ENCODE assay signal across 9 mouse cellular contexts in the genomic region with DNA sequence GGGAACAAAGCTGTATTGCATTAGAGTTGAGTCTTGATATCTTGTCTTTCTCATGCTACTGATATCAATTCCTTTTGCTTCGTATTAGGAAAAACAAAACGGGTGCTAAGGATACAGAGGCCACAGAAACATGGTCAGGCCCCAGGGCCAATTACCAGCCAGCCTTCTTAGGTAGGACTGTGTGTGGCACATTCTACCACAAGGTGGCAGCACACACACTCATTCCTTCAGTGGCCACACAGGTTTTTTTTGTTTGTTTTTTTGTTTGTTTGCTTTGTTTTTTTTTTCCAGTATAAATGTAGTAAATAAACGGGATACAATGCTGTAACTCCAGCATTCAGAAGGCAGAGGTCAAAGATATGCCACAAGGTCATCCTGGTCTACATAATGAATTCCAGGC. TPM values are rescaled to one million over a fixed set of nuclear protein-coding genes. Genes with fewer than 3 reads are reported as not detected.
DNase-seq lines count a peak whose midpoint lies in the region; ATAC-seq and TF ChIP-seq lines count a peak whose summit lies in the region.
"Had no signal": no experiment of that assay in that cellular context is flagged by ENCODE, and none has a peak within 500 bp of the region (broad histone marks: within the 10 kb centered on the region; RNA-seq: fewer than 3 reads in every experiment).

No protein-coding gene starts in this region.

- H3K4me1 ChIP-seq in heart, postnatal 0 days (ENCODE audit: control insufficient read depth, insufficient read depth): no peaks in the 10 kb centered on the region
- no peaks in the 10 kb centered on the region for H3K4me1 ChIP-seq in heart, embryonic 11.5 days (ENCODE audit: control insufficient read depth, insufficient read depth, low read length)
- H3K4me1 ChIP-seq in embryonic facial prominence, embryonic 15.5 days: peaks cover 14% of the 10 kb centered on the region

- H3K27ac ChIP-seq in heart, postnatal 0 days (ENCODE audit: low read depth): no peak overlapping the region
- no peak overlapping the region for H3K27ac ChIP-seq in heart, embryonic 11.5 days (ENCODE audit: low read depth, low read length)
- no peak overlapping the region for H3K27ac ChIP-seq in embryonic facial prominence, embryonic 15.5 days (replicated peaks)

- 4% methylated on average over 3 of the region's 3 CpGs for WGBS in heart, postnatal 0 days
- WGBS in heart, embryonic 11.5 days (ENCODE audit: insufficient replicate concordance): 18% methylated on average over 3 of the region's 3 CpGs
- WGBS in embryonic facial prominence, embryonic 15.5 days: 7% methylated on average over 3 of the region's 3 CpGs

- H3K9me3 ChIP-seq in heart, postnatal 0 days (replicated peaks; ENCODE audit: control insufficient read depth, low read length): no peaks in the 10 kb centered on the region
- no peaks in the 10 kb centered on the region for H3K9me3 ChIP-seq in heart, embryonic 11.5 days (replicated peaks; ENCODE audit: control insufficient read depth, low read length)
- H3K9me3 ChIP-seq in embryonic facial prominence, embryonic 15.5 days (replicated peaks): no peaks in the 10 kb centered on the region
- H3K9me3 ChIP-seq: liver, embryonic 15.5 days had no signal

- H3K27me3 ChIP-seq in heart, postnatal 0 days (ENCODE audit: control insufficient read depth, insufficient read depth, low read length): no peaks in the 10 kb centered on the region
- no peaks in the 10 kb centered on the region for H3K27me3 ChIP-seq in heart, embryonic 11.5 days (ENCODE audit: control insufficient read depth, insufficient read depth, low read length)
- H3K27me3 ChIP-seq in embryonic facial prominence, embryonic 15.5 days: no peaks in the 10 kb centered on the region
- H3K27me3 ChIP-seq: liver, embryonic 15.5 days had no signal

- no peak overlapping the region for H3K9ac ChIP-seq in heart, postnatal 0 days (replicated peaks; ENCODE audit: low read depth, low read length)
- H3K9ac ChIP-seq in heart, embryonic 11.5 days (ENCODE audit: low read depth, low read length): no peak overlapping the region
- no peak overlapping the region for H3K9ac ChIP-seq in embryonic facial prominence, embryonic 15.5 days
- H3K9ac ChIP-seq: liver, embryonic 15.5 days had no signal

- TF ChIP-seq EP300 in heart, postnatal 0 days (IDR thresholded peaks at IDR 0.05; ENCODE audit: low read depth): no peak

- no peak overlapping the region for H3K4me3 ChIP-seq in heart, postnatal 0 days (ENCODE audit: low read depth, low read length)
- no peak overlapping the region for H3K4me3 ChIP-seq in heart, embryonic 11.5 days (ENCODE audit: low read depth, low read length)
- H3K4me3 ChIP-seq in embryonic facial prominence, embryonic 15.5 days (replicated peaks): no peak overlapping the region
- H3K4me3 ChIP-seq: liver, embryonic 15.5 days had no signal

- no peak for ATAC-seq in heart, postnatal 0 days (ENCODE audit: insufficient read depth, low read depth)
- ATAC-seq in heart, embryonic 11.5 days (replicated peaks; ENCODE audit: insufficient number of reproducible peaks, low FRiP score, low TSS enrichment): no peak
- peak; percentile 17 for ATAC-seq in activated CD4-positive, CD25-positive, alpha-beta regulatory T cell, adult 4 months
- ATAC-seq in embryonic facial prominence, embryonic 15.5 days (ENCODE audit: insufficient number of reproducible peaks, low FRiP score, low TSS enrichment, low read depth): no peak
- 0 out of 2 replicates have a peak, but pooled peaks have one; percentile 24 for ATAC-seq in megakaryocyte-erythroid progenitor cell, adult 5-6 weeks (replicated peaks; ENCODE audit: low FRiP score, low TSS enrichment, poor library complexity, severe bottlenecking)

- H3K36me3 ChIP-seq in heart, postnatal 0 days (replicated peaks; ENCODE audit: control insufficient read depth, insufficient read depth, low read length): no peaks in the 10 kb centered on the region
- H3K36me3 ChIP-seq in heart, embryonic 11.5 days (ENCODE audit: control insufficient read depth, insufficient read depth, low read length): no peaks in the 10 kb centered on the region
- H3K36me3 ChIP-seq in embryonic facial prominence, embryonic 15.5 days: no peaks in the 10 kb centered on the region
- H3K36me3 ChIP-seq: liver, embryonic 15.5 days had no signal

- H3K4me2 ChIP-seq in heart, postnatal 0 days (ENCODE audit: low read depth, low read length): no peak overlapping the region
- H3K4me2 ChIP-seq in heart, embryonic 11.5 days: no peak overlapping the region
- 0 out of 2 replicates have a peak overlapping the region, but pooled peaks have one; percentile 12 for H3K4me2 ChIP-seq in embryonic facial prominence, embryonic 15.5 days (replicated peaks)
- H3K4me2 ChIP-seq: liver, embryonic 15.5 days had no signal

- peak; percentile 74 for TF ChIP-seq CTCF in heart, postnatal 0 days (IDR thresholded peaks at IDR 0.05; ENCODE audit: low read depth)

- DNase-seq in heart, postnatal 0 days (ENCODE audit: low spot score): no peak
- DNase-seq in B cell, adult 2 months: peak; percentile 70 to 71
- peak; percentile 70 to 86 for DNase-seq in kidney, postnatal 25 days
- DNase-seq in thymus, postnatal 14 days: peak; percentile 67

RNA-seq across cellular contexts. Expression of a gene that starts 7.2 kb away (rescaled TPM):
- total RNA-seq in heart, postnatal 0 days (2014; rRNA removed; ENCODE audit: low replicate concordance): 4.8 and 6.2 TPM in 2 replicates
- polyA plus RNA-seq in heart, postnatal 0 days (2015; fragmentation: Nextera tagmentation; extraction: Ambion mirVana): 2.0 and 2.9 TPM in 2 replicates
- 2.6 and 3.3 TPM in 2 replicates for polyA plus RNA-seq in heart, embryonic 11.5 days (2014; fragmentation: Nextera tagmentation; extraction: Ambion mirVana)
- under 1 TPM; 0.48 to 0.54 TPM for polyA plus RNA-seq in activated CD4-positive, CD25-positive, alpha-beta regulatory T cell, adult 4 months (2017; shearing (Covaris generic))
- polyA plus RNA-seq in embryonic facial prominence, embryonic 15.5 days (2015; fragmentation: Nextera tagmentation; extraction: Ambion mirVana): 3.6 and 4.1 TPM in 2 replicates
- 16.4 and 23.0 TPM in 2 replicates for total RNA-seq in megakaryocyte-erythroid progenitor cell, adult 5-6 weeks (2014; fragmentation: Nextera tagmentation)
- 6.9 and 8.5 TPM in 2 replicates for total RNA-seq in megakaryocyte-erythroid progenitor cell, adult 5-6 weeks (2017)

RNA-seq across cellular contexts. Expression of a gene that starts 43.0 kb away (rescaled TPM):
- 1.2 and 1.5 TPM in 2 replicates for total RNA-seq in heart, postnatal 0 days (2014; rRNA removed; ENCODE audit: low replicate concordance)
- polyA plus RNA-seq in heart, postnatal 0 days (2015; fragmentation: Nextera tagmentation; extraction: Ambion mirVana): 0.79 and 0.86 TPM in 2 replicates
- polyA plus RNA-seq in heart, embryonic 11.5 days (2014; fragmentation: Nextera tagmentation; extraction: Ambion mirVana): 5.5 and 8.7 TPM in 2 replicates
- 1 to 10 TPM; 2.5 to 3.3 TPM for polyA plus RNA-seq in activated CD4-positive, CD25-positive, alpha-beta regulatory T cell, adult 4 months (2017; shearing (Covaris generic))
- polyA plus RNA-seq in embryonic facial prominence, embryonic 15.5 days (2015; fragmentation: Nextera tagmentation; extraction: Ambion mirVana): 25.7 and 27.2 TPM in 2 replicates
- total RNA-seq in megakaryocyte-erythroid progenitor cell, adult 5-6 weeks (2014; fragmentation: Nextera tagmentation): 6.9 and 8.2 TPM in 2 replicates
- 13.9 and 20.3 TPM in 2 replicates for total RNA-seq in megakaryocyte-erythroid progenitor cell, adult 5-6 weeks (2017)

RNA-seq across cellular contexts. Expression of a gene that starts 48.9 kb away (rescaled TPM):
- total RNA-seq in heart, postnatal 0 days (2014; rRNA removed; ENCODE audit: low replicate concordance): 37.1 and 42.0 TPM in 2 replicates
- 60.5 and 63.7 TPM in 2 replicates for polyA plus RNA-seq in heart, postnatal 0 days (2015; fragmentation: Nextera tagmentation; extraction: Ambion mirVana)
- 122 and 123 TPM in 2 replicates for polyA plus RNA-seq in heart, embryonic 11.5 days (2014; fragmentation: Nextera tagmentation; extraction: Ambion mirVana)
- polyA plus RNA-seq in activated CD4-positive, CD25-positive, alpha-beta regulatory T cell, adult 4 months (2017; shearing (Covaris generic)): 100 to 1,000 TPM in 1 of 2 experiments, 10 to 100 TPM in 1; 95.1 to 104 TPM
- polyA plus RNA-seq in embryonic facial prominence, embryonic 15.5 days (2015; fragmentation: Nextera tagmentation; extraction: Ambion mirVana): 168 and 176 TPM in 2 replicates
- total RNA-seq in megakaryocyte-erythroid progenitor cell, adult 5-6 weeks (2014; fragmentation: Nextera tagmentation): 118 and 121 TPM in 2 replicates
- total RNA-seq in megakaryocyte-erythroid progenitor cell, adult 5-6 weeks (2017): 181 and 238 TPM in 2 replicates

Comparison
In these comparisons a context has a peak if more than half of its experiments do, and no peak if none do; other contexts are left out.
1. ATAC-seq: peak in activated CD4-positive, CD25-positive, alpha-beta regulatory T cell, adult 4 months (single experiment) and megakaryocyte-erythroid progenitor cell, adult 5-6 weeks (single experiment); none in heart, postnatal 0 days (single experiment), heart, embryonic 11.5 days (single experiment) and embryonic facial prominence, embryonic 15.5 days (single experiment).